Mouse (Mus musculus): ENCODE data around the gene Tbx4.

Gene Tbx4

GRCm38 (mm10) chr11:85900291-85900690, 14.1 kb downstream of the Tbx4 start:
- no peak for DNase-seq (ENCODE audit: low spot score in 2 of 2)

GRCm38 (mm10) chr11:85909514-85909913, 23.3 kb downstream of the Tbx4 start:
- DNase-seq (ENCODE audit: low spot score in 2 of 2), result no peak

- no peak for DNase-seq (ENCODE audit: low spot score in 2 of 2)
Observed at GRCm38 (mm10) chr11:85910133-85910532, 23.9 kb downstream of the Tbx4 start.

- no peak for DNase-seq (ENCODE audit: low spot score in 2 of 2)
Observed at GRCm38 (mm10) chr11:85913506-85913905, 27.3 kb downstream of the Tbx4 start.

GRCm38 (mm10) chr11:85917091-85917992, 31.1 kb downstream of the Tbx4 start:
- no peak for DNase-seq (ENCODE audit: low spot score in 2 of 2)

GRCm38 (mm10) chr11:85917993-85918325, 31.7 kb downstream of the Tbx4 start:
- no peak for DNase-seq (ENCODE audit: low spot score in 2 of 2)

GRCm38 (mm10) chr11:85918388-85918940, 32.2 kb downstream of the Tbx4 start:
- DNase-seq (ENCODE audit: low spot score in 2 of 2), result no peak

- no peak for DNase-seq (ENCODE audit: low spot score in 2 of 2)
Observed at GRCm38 (mm10) chr11:85925294-85925743, 39.1 kb downstream of the Tbx4 start.

- no peak for DNase-seq (ENCODE audit: low spot score in 2 of 2)
Observed at GRCm38 (mm10) chr11:85926287-85926764, 40.1 kb downstream of the Tbx4 start.

GRCm38 (mm10) chr11:85928106-85928505, 41.9 kb downstream of the Tbx4 start:
- DNase-seq (ENCODE audit: low spot score in 2 of 2), result no peak

- no peak for DNase-seq (ENCODE audit: low spot score in 2 of 2)
Observed at GRCm38 (mm10) chr11:85929651-85930050, 43.4 kb downstream of the Tbx4 start.

- DNase-seq (ENCODE audit: low spot score in 2 of 2), result no peak
Observed at GRCm38 (mm10) chr11:85941785-85942570, 55.8 kb downstream of the Tbx4 start.

GRCm38 (mm10) chr11:85948765-85949164, 62.5 kb downstream of the Tbx4 start:
- no peak for DNase-seq (ENCODE audit: low spot score in 2 of 2)

- DNase-seq (ENCODE audit: low spot score in 2 of 2), result no peak
Observed at GRCm38 (mm10) chr11:85949749-85950148, 63.5 kb downstream of the Tbx4 start.

- no peak for DNase-seq (ENCODE audit: low spot score in 2 of 2)
Observed at GRCm38 (mm10) chr11:85952538-85952937, 66.3 kb downstream of the Tbx4 start.

- no peak for DNase-seq (ENCODE audit: low spot score in 2 of 2)
Observed at GRCm38 (mm10) chr11:85955611-85956010, 69.4 kb downstream of the Tbx4 start.

GRCm38 (mm10) chr11:85956422-85956821, 70.2 kb downstream of the Tbx4 start:
- no peak for DNase-seq (ENCODE audit: low spot score in 2 of 2)

- DNase-seq (ENCODE audit: low spot score in 2 of 2), result no peak
Observed at GRCm38 (mm10) chr11:85956950-85957778, 70.9 kb downstream of the Tbx4 start.

GRCm38 (mm10) chr11:85959837-85960236, 73.6 kb downstream of the Tbx4 start:
- DNase-seq (ENCODE audit: low spot score in 2 of 2), result no peak

GRCm38 (mm10) chr11:85960273-85960672, 74.1 kb downstream of the Tbx4 start:
- DNase-seq (ENCODE audit: low spot score in 2 of 2), result no peak

- DNase-seq (ENCODE audit: low spot score in 2 of 2), result no peak
Observed at GRCm38 (mm10) chr11:85961498-85961897, 75.3 kb downstream of the Tbx4 start.

Data from thymus, postnatal 10 days (tissue).